9 mouse cellular contexts compared by ENCODE assay signal in genomic region chr14:25371021-25371400, GRCm38 (mm10).
DNase-seq lines count a peak whose midpoint lies in the region; ATAC-seq and TF ChIP-seq lines count a peak whose summit lies in the region.
"Had no signal": no experiment of that assay in that cellular context is flagged by ENCODE, and none has a peak within 500 bp of the region (broad histone marks: within the 10 kb centered on the region; RNA-seq: fewer than 3 reads in every experiment).

No protein-coding gene starts in this region.

- no peak for DNase-seq in heart, postnatal 4 days
- DNase-seq in lung, postnatal 0 days (ENCODE audit: low spot score): no peak
- no peak for DNase-seq in lung, postnatal 36 days
- no peak for DNase-seq in forebrain, postnatal 0 days
- DNase-seq in left cerebral cortex, adult 18-20 months (ENCODE audit: low spot score in 2 of 2): no peak
- DNase-seq in spleen, postnatal 14 days (ENCODE audit: low spot score in 2 of 2): no peak
- DNase-seq: liver, embryonic 13.5 days had no signal

- no peak overlapping the region for H3K9ac ChIP-seq in heart, embryonic 11.5 days (ENCODE audit: low read depth, low read length)
- no peak overlapping the region for H3K9ac ChIP-seq in lung, postnatal 0 days (replicated peaks; ENCODE audit: low read depth)
- no peak overlapping the region for H3K9ac ChIP-seq in forebrain, postnatal 0 days
- H3K9ac ChIP-seq in midbrain, embryonic 15.5 days: no peak overlapping the region
- H3K9ac ChIP-seq: liver, embryonic 13.5 days had no signal

- no peak for TF ChIP-seq CTCF in lung, postnatal 0 days (IDR thresholded peaks at IDR 0.05)
- no peak for TF ChIP-seq CTCF in forebrain, postnatal 0 days (IDR thresholded peaks at IDR 0.05; ENCODE audit: low read depth)

- ATAC-seq in heart, embryonic 11.5 days (replicated peaks; ENCODE audit: insufficient number of reproducible peaks, low FRiP score, low TSS enrichment): no peak
- peak; percentile 46 for ATAC-seq in lung, postnatal 0 days
- ATAC-seq in forebrain, postnatal 0 days: no peak
- no peak for ATAC-seq in midbrain, embryonic 15.5 days (replicated peaks)

- H3K4me1 ChIP-seq in heart, embryonic 11.5 days (ENCODE audit: control insufficient read depth, insufficient read depth, low read length): peaks cover 26% of the 10 kb centered on the region
- peaks cover 3% of the 10 kb centered on the region for H3K4me1 ChIP-seq in lung, postnatal 0 days (ENCODE audit: insufficient read depth, low read depth, low read length)
- H3K4me1 ChIP-seq in forebrain, postnatal 0 days (ENCODE audit: insufficient read depth): no peaks in the 10 kb centered on the region; the same call in 1 of the 2 replicates
- H3K4me1 ChIP-seq in midbrain, embryonic 15.5 days: peaks cover 17% of the 10 kb centered on the region; the same call in 1 of the 2 replicates
- H3K4me1 ChIP-seq: liver, embryonic 13.5 days had no signal

- no peak overlapping the region for H3K4me2 ChIP-seq in heart, embryonic 11.5 days
- no peak overlapping the region for H3K4me2 ChIP-seq in lung, postnatal 0 days (replicated peaks; ENCODE audit: low read depth, low read length)
- no peak overlapping the region for H3K4me2 ChIP-seq in forebrain, postnatal 0 days (ENCODE audit: low read depth)
- no peak overlapping the region for H3K4me2 ChIP-seq in midbrain, embryonic 15.5 days
- H3K4me2 ChIP-seq: liver, embryonic 13.5 days had no signal

- no peak overlapping the region for H3K4me3 ChIP-seq in heart, embryonic 11.5 days (ENCODE audit: low read depth, low read length)
- H3K4me3 ChIP-seq in lung, postnatal 0 days (ENCODE audit: low read depth, low read length): no peak overlapping the region
- H3K4me3 ChIP-seq in forebrain, postnatal 0 days (ENCODE audit: low read depth, low read length): no peak overlapping the region
- H3K4me3 ChIP-seq in midbrain, embryonic 15.5 days: no peak overlapping the region
- H3K4me3 ChIP-seq: liver, embryonic 13.5 days had no signal

- H3K9me3 ChIP-seq in heart, embryonic 11.5 days (replicated peaks; ENCODE audit: control insufficient read depth, low read length): no peaks in the 10 kb centered on the region; the same call in 1 of the 2 replicates
- no peaks in the 10 kb centered on the region for H3K9me3 ChIP-seq in lung, postnatal 0 days (ENCODE audit: low read length)
- no peaks in the 10 kb centered on the region for H3K9me3 ChIP-seq in forebrain, postnatal 0 days (ENCODE audit: low read length)
- no peaks in the 10 kb centered on the region for H3K9me3 ChIP-seq in midbrain, embryonic 15.5 days
- H3K9me3 ChIP-seq: liver, embryonic 13.5 days had no signal

- 0 out of 2 replicates have a peak overlapping the region, but pooled peaks have one; percentile 41 for H3K27ac ChIP-seq in heart, embryonic 11.5 days (ENCODE audit: low read depth, low read length)
- no peak overlapping the region for H3K27ac ChIP-seq in lung, postnatal 0 days (ENCODE audit: low read length)
- peak overlapping the region; percentile 36; the same call in 1 of the 2 replicates for H3K27ac ChIP-seq in forebrain, postnatal 0 days (ENCODE audit: low read depth, low read length)
- H3K27ac ChIP-seq in midbrain, embryonic 15.5 days: peak overlapping the region; percentile 31; the same call in 1 of the 2 replicates
- H3K27ac ChIP-seq: liver, embryonic 13.5 days had no signal

- no peaks in the 10 kb centered on the region for H3K27me3 ChIP-seq in heart, embryonic 11.5 days (ENCODE audit: control insufficient read depth, insufficient read depth, low read length)
- H3K27me3 ChIP-seq in lung, postnatal 0 days (replicated peaks; ENCODE audit: insufficient read depth, low read length): no peaks in the 10 kb centered on the region
- H3K27me3 ChIP-seq in forebrain, postnatal 0 days (ENCODE audit: insufficient read depth, low read length): no peaks in the 10 kb centered on the region
- H3K27me3 ChIP-seq in midbrain, embryonic 15.5 days (replicated peaks): no peaks in the 10 kb centered on the region

- H3K36me3 ChIP-seq in heart, embryonic 11.5 days (ENCODE audit: control insufficient read depth, insufficient read depth, low read length): no peaks in the 10 kb centered on the region
- H3K36me3 ChIP-seq in lung, postnatal 0 days (ENCODE audit: insufficient read depth, low read length): no peaks in the 10 kb centered on the region
- no peaks in the 10 kb centered on the region; the same call in 1 of the 2 replicates for H3K36me3 ChIP-seq in forebrain, postnatal 0 days (ENCODE audit: insufficient read depth)
- H3K36me3 ChIP-seq in midbrain, embryonic 15.5 days (replicated peaks): no peaks in the 10 kb centered on the region
- H3K36me3 ChIP-seq: liver, embryonic 13.5 days had no signal

- 43% methylated on average over 5 of the region's 5 CpGs for WGBS in heart, embryonic 11.5 days (ENCODE audit: insufficient replicate concordance)
- 55% methylated on average over 5 of the region's 5 CpGs for WGBS in lung, postnatal 0 days
- 86% methylated on average over 5 of the region's 5 CpGs for WGBS in forebrain, postnatal 0 days
- 80% methylated on average over 5 of the region's 5 CpGs for WGBS in midbrain, embryonic 15.5 days

- no peak for TF ChIP-seq EP300 in lung, postnatal 0 days (IDR thresholded peaks at IDR 0.05)
